Mouse (Mus musculus): ENCODE results near the gene Sspn. TPM values are rescaled to one million over a fixed set of nuclear protein-coding genes. Genes with fewer than 3 reads are reported as not detected.

The Sspn gene
- 0.24 and 0.68 TPM in 2 replicates for polyA plus RNA-seq (2012; ENCODE audit: low replicate concordance)

DNA sequence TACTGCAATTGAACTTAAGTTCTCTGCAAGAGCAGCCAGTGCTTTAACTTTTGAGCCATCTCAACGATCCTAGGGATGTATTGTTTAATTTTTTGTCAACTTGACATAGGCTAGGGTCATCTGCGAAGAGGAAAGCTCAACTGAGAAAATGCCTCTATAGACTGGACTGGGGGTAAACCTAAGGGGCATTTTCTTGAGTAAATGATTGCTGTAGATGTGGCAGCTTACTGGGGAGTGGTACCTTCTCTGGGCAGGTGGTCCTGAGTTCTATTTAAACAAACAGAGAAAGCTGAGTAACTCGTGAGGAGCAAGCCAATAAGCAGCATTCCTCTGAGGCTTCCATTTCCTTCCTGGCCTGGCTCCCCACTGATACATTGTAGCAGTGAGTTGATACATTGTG, at the start of gene Sspn:
TSS of gene Sspn (plus strand) at position 301 of the 400 bp plus-strand sequence.

Other genes with a start within 250 kb of the Sspn start
- 1.5 TPM in 2 replicates for gene Rassf8, start 184.9 kb upstream of the Sspn start, polyA plus RNA-seq (2012; ENCODE audit: low replicate concordance)
- gene Bhlhe41, start 66.1 kb upstream of the Sspn start, polyA plus RNA-seq (2012; ENCODE audit: low replicate concordance) = 6.3 and 30.5 TPM in 2 replicates

Data from hematopoietic multipotent progenitor cell, adult 10-12 weeks (in vitro differentiated cells).